Mouse (Mus musculus): Measurements from ENCODE around the gene Nploc4. TPM values are rescaled to one million over a fixed set of nuclear protein-coding genes. Genes with fewer than 3 reads are reported as not detected.
A peak's percentile ranks its signal among the peaks of the same experiment; 100 is the strongest.
"Not testable (repeated sequence)": the region's sequence is repeated elsewhere in the genome, so short reads cannot be mapped to it uniquely, and the experiment has no call there.

The Nploc4 gene
- total RNA-seq, 1 experiment from 2014 or later: 37.2 TPM

DNA sequence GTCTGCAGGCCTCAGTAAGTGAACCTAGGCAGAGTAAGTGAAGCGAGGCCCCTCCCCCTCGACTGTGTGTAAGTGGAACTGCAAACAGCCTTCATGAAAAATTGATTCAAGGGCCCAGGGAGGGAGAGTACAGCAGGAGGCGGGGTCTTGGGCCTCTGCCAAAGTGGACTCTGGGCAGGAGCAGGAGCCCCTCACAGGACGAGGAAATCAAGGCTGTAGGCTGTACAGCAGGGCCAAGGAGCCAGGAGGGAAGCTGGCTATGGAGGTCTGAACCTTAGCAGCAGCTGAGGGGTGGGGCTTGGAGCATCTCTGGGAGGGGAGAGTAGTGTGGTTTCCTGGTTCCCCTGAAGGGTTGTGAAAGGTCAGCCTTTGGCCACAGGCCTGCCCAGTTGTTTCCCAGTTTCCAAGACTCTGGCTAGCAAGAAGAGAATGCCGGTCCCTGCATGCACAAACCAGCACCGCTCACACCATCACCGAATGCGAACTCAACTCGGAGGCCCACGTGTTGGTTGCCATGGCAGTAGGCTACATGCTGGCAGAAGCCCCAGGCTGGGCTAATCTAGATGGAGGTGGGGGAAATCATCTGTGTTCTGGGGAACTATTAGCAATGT lies 79.6 kb downstream of the Nploc4 start:
- peak; percentile 32 for ATAC-seq (replicated peaks; ENCODE audit: insufficient number of reproducible peaks, low FRiP score, low TSS enrichment, poor library complexity, severe bottlenecking)

DNA sequence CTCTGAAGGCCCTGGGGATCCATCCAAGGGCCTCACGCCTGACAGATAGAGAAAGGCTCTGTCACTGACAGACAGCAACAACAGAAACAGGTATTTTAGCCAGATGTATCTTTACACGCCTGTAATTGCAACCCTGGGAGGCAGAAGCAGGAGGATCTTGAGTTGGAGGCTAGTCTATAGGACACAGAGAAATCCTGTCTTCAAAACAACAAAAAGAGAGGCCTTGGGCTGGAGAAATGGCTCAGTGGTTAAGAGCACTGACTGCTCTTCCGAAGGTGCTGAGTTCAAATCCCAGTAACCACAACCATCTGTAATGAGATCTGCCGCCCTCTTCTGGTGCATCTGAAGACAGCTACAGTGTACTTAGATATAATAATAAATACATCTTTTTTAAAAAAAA lies 80.6 kb downstream of the Nploc4 start:
- no peak for ATAC-seq (replicated peaks; ENCODE audit: insufficient number of reproducible peaks, low FRiP score, low TSS enrichment, poor library complexity, severe bottlenecking)

DNA sequence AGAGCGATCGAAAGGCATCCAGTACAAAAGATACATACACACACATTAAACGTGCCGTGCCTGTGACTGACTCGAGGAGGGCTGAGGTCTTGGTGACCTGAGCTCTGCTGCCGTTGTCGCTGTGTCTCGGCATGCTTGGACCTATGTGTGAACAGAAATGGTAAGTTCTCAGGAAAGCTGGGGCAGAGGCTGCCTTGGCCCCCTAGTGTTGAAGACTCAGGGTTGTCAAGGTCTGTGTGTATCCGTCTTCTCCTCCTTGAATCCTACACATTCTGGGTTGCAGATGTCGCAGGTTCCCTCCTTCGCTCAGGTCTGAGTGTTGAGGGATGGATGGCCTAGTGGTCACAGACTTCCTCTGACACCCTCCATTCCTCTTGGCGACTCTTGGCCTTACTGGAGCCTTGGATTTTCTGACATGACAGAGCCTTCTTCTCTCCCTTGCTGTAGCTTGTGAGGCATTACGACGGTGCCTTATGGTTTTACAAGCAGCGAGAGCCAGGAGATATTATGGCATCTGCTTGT lies 81.1 kb downstream of the Nploc4 start:
- no peak for ATAC-seq (replicated peaks; ENCODE audit: insufficient number of reproducible peaks, low FRiP score, low TSS enrichment, poor library complexity, severe bottlenecking)

DNA sequence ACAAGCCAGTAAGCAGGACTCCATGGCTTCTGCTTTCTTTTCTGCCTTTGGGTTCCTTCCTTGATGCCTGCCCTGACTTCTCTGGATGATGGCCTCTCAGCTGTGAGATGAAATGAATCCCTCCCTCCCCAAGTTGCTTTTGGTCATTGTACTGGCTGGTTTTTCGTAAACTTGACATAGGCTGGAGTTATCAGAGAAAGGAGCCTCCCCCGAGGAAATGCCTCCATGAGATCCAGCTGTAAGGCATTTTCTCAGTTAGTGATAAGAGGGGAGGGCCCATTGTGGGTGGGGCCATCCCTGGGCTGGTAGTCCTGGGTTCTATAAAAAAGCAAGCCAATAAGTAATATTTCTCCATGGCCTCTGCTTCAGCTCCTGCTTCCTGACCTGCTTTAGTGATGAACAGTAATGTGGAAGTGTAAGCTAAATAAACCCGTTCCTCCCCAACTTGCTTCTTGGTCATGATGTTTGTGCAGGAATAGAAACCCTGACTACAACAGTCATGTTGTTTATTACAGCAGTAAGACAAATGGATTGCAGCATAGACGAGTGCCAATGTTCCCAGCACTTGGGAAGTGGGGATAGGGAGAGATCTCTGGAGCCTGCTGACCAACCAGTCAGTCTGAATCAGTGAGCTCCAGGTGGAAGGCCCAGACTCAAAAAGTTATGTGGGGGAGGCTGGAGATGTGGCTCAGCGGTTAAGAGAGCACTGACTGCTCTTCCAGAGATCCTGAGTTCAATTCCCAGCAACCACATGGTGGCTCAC lies 82.0 kb downstream of the Nploc4 start:
- no peak for ATAC-seq (replicated peaks; ENCODE audit: insufficient number of reproducible peaks, low FRiP score, low TSS enrichment, poor library complexity, severe bottlenecking)

DNA sequence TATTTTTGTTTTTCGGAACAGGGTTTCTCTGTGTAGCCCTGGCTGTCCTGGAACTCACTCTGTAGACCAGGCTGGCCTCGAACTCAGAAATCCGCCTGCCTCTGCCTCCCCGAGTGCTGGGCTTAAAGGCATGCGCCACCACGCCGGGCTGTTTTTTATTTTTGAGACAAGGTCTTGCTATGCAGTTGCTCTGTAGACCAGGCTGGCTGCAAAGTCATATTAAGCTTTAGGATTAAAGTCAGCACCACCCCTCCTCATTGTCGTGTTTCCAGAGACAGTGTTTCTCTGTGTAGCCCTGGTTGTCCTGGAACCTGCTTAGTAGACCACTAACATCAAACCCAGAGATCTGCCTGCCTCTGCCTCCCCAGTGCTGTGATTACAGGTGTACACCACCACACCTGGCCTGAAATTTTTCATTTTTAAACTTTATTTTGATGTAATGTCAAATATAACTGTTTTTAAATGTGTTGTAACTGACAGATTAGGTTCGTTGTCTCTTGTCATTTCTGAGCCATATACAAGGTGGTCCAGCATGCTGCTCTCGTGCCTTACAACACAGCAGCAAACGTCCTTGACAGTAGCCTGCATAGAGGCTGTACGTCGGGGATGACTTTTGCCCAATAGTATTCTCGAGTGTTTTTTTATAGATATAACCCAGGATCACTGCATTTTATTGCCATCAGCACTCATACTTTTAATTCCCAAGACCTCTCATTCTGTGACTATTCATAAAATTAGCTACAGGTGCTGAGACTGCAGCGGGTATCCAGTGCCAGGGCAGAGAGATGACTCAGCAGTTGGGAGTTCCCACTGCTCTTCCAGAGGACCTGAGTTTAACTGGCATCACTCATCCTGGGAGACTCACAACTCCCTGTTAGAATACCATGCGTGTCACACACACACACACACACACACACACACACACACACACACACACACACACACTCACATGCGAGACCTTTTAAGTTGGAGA lies 82.9 kb downstream of the Nploc4 start:
- no peak for ATAC-seq (replicated peaks; ENCODE audit: insufficient number of reproducible peaks, low FRiP score, low TSS enrichment, poor library complexity, severe bottlenecking)

DNA sequence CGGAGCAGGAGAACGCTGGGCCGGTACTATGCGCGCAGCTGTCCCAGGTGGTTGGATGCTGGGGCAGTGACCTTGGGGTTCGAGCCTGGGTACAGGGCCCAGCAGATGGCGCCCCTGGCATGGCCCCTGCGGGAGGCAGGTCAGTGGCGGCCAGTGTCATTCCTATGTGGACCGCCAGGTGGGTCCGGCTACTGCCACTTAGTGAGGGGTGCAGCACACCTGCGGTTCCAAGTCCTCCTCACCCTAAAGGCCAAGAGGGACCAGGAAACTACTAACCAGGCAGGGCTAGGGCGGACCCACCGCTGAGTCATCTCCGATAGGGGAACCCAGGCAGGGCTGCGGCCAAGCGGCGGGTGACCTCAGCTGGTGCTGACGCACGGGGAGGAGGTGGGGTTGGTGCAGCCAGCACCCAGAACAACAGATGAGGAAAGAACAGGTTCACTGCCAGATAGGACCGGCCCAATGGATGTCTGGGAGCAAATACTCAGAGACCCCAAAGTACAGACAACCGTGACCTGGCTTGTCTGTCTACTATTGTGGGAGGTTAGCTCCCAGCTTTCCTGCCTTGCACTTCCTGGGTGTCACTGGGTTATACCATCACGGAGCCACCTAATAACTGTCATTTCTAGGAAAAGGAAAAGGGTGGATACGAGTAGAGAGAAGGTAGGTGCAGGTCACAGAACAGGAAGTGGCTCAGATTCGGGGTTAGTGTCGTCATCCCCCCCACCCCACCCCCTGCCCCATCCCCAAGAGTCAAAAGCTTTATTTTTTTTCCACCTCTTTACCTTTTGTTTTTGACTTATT lies 83.8 kb downstream of the Nploc4 start:
- ATAC-seq (replicated peaks; ENCODE audit: insufficient number of reproducible peaks, low FRiP score, low TSS enrichment, poor library complexity, severe bottlenecking): peak; percentile 74

DNA sequence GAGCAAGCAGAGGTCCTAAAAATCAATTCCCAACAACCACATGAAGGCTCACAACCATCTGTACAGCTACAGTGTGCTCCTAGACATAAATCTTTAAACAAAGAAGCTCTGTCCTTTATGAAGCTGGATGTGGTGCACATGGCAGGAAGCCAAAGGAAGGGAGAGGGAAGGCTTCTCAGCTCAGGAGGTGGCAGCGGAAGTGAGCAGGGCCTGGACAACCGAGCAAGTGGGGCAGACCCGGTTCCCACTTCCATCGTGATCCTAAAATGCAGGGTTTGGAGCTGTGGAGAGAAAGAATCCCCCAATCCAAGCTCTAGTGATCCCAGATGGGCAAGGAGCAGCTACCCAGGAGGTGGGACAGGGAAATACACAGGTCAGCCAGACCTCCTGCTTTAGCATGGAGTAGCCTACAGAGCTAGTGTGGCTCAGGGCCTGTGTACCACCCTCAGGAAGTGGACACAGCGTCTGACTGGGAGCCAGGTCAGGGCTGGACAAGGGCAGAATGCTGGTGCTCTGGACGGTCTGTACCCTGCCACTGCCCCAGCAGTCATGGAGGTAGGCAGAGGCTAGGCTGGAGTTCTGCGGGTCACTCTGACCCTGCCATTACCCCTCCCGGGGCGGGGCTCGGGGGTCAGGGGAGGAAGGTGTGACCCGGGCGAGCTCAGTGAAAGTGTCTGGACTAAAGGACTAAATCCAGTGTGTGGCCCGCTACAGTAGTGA lies 84.8 kb downstream of the Nploc4 start:
- no peak for ATAC-seq (replicated peaks; ENCODE audit: insufficient number of reproducible peaks, low FRiP score, low TSS enrichment, poor library complexity, severe bottlenecking)

DNA sequence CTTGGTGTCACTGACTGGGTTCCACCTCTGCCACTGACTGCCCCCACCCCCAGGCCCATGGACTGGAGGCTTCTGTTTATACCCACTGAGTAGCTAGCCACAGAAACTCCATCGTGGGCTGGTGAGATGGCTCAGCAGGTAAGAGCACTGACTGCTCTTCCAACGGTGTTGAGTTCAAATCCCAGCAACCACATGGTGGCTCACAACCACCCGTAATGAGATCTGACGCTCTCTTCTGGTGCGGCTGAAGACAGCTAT lies 85.5 kb downstream of the Nploc4 start:
- ATAC-seq (replicated peaks; ENCODE audit: insufficient number of reproducible peaks, low FRiP score, low TSS enrichment, poor library complexity, severe bottlenecking): not testable (repeated sequence)

DNA sequence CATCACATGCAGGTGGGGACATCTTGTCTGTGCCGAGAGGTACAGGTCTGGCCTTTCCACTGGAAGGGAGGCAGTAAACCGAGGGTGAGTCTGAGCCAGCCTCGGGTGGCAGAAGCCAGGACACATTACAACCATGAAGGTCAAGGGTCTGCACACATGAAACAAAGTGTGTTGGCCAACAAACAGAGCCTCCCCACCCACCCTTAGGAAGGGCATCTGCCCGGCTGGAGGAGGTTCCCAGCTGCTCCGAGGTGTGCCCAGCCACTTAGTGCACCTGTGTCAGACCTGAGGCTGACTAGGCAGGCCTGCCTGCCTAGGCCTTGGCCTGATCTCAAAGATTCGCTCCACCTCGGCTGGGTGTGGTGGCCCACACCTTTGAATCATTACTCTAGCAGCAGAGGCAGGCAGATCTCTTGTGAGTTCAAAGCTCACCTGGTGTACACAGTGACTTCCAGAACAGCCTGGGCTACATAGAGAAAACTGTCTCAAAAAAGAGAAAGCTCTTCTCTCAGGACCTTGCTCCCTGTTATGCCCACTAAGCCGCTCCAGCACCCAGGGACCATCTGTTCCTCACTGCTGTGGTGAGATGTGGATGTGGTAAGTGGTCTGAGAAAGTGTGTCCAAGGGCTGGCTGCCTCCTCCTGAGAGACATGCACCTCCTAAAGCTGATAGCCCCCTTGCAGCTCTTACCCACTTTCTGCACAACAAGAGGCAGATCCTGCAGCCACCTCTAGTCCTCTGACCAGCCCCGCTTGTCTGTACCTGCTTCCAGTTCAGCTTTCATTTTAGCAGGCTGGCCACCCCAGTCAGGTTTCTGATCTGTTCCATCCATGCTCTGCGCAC lies 86.0 kb downstream of the Nploc4 start:
- ATAC-seq (replicated peaks; ENCODE audit: insufficient number of reproducible peaks, low FRiP score, low TSS enrichment, poor library complexity, severe bottlenecking): no peak

DNA sequence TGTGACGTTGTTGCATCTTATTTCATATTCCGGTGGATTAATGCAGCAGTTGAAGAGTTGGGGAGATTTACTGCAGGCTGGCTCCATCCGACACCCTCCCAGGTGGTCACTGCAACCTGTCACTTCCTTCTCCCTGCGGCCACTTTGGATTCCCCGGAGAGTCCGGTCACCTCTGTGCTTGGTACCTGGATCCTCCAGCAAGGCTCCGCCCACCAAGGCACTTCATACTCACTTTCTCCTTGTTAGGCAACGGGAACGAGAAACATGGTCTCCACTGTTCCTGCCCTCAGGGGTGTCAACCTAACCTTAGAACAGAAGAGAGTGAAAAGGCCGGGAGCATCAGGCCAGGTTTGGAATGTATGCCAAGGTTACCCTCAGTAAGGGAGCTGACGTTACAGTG lies 86.8 kb downstream of the Nploc4 start:
- no peak for ATAC-seq (replicated peaks; ENCODE audit: insufficient number of reproducible peaks, low FRiP score, low TSS enrichment, poor library complexity, severe bottlenecking)

DNA sequence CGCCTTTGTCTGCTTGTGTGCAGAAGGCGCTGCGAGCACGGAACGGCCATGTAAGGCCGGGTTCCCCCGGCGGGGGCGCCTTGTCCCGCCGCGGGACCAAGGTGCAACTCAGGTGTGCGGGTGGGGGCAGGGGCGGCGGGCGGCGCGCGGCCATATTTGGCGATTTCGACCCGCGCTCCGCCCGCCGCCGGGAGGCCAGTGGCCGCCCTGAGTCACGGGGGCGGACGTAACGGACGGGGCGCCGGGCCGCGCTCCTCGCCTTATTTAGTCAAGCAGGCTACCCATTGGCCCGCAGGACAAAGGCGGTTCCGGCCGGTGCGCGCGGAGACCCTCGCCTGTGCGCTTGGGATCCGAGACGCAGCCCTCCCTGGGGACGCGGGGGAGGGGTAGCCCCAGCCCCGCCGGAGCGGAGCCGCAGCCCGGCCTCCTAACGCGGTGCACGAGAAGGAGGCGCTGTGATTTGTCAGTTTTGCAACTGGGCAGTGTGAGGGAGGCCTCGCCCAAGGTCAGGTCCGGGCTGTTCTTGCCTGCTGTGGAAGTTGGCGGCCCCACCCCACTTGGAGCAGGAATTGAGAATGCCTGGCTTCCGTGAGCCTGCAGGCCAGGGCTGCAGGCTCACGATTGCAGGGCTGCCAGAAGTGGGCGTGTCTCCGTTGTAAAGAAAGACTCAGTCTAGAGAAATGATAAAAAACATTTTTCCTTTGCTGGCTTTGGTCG lies 87.4 kb downstream of the Nploc4 start:
- ATAC-seq (replicated peaks; ENCODE audit: insufficient number of reproducible peaks, low FRiP score, low TSS enrichment, poor library complexity, severe bottlenecking): peak; percentile 32; the same call in 1 of the 2 replicates

DNA sequence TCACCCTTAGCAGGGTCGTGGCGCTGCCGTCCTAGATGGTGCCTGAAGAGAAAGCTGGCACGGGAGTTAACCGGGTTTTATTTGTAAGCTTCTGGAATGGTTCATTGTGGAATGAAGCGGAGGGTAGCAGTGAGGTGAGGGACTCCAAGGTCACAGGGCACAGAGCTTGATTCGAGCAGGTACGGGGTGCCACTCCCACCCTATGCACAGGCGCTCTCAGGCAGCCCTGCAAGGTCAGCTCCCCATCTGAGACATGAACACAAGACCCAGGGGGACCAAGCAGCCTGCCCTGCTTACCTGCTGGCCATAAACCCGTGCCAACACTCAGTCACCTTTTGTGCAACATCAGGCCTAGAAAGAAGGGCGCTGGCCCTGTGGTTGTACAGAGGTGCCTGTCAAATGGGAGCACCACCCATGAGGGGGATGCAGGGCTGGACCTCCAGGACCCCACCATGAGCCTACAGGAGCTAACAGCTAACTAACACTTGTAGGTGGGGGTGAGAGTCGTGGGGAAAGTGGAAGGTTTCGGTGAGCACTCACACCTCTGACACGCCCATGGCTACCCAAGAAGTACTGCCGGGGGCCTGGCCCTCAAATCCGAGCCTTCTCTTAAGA lies 88.0 kb downstream of the Nploc4 start:
- ATAC-seq (replicated peaks; ENCODE audit: insufficient number of reproducible peaks, low FRiP score, low TSS enrichment, poor library complexity, severe bottlenecking): 0 out of 2 replicates have a peak, but pooled peaks have one; percentile 1

DNA sequence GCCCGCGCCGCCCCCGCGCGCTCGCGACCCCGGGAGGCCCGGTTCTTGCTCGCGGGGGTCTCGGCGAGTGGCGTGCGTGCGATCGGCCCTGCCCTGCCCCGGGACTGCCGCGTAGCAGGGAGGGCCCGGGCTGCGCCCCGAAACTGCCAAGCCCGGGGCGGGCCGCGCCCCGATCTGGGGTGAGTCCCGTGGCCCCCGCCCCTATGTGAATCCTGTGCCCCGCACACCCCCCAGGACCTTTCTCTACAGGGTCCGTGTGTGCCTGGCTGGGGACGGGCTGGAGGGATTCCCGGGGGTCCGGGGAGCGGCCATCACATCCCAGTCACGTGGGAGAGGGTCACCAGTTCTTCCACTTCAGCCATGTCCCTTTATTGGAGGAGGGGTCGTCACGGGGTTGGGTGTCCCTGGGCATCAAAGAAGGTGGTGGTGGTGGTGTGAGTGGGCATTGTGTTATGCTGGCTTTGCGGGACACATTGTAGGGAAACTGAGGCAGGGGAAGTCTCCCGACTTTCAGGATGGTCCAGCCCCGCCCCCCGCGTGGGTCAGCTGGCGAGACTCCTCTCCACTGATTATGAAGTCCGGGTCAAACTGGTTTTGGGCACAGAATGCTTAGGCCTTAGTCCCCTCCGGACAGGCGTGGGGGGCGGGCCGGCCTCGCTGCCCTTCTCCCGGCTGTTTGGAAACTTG lies 88.7 kb downstream of the Nploc4 start:
- ATAC-seq (replicated peaks; ENCODE audit: insufficient number of reproducible peaks, low FRiP score, low TSS enrichment, poor library complexity, severe bottlenecking): 0 out of 2 replicates have a peak, but pooled peaks have one; percentile 1

DNA sequence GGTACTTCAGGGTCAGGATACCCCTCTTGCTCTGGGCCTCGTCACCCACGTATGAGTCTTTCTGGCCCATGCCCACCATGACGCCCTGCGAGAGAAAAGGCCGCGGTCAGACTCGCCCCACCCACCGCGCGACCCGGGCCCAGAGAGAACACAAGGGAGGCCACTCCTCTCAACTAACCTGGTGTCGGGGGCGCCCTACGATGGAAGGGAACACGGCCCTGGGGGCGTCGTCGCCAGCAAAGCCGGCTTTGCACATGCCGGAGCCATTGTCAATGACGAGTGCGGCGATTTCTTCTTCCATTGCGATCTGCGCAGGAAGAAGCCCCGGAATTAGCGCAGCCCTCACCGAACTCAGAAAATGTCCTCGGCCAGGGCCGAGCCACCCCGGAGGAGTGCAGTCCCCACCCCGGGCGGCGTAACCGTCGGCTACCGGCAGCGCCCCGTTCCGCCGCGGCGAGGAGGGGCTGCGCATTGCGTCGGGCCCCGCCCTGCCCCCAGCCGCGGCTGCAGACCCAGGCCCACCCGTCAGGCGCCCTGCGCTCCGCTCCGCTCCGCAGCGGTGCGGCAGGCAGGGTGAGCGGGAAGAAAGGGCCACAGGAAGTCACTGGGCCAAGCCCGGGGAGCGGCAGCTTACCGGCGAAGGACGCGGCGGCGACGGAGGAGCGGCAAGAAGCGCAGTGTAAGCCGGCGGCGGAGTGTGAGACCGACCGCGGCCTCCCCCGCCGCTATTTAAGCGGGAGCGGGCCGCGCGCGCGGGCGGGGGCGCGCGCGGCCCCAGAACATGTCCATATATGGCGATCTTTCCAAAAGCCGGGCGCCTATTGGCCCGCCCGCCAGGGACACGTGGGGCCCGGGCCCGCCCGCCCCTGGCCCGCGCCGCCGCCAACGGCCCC lies 89.5 kb downstream of the Nploc4 start, which contains the start of gene Actg1:
Gene Actg1, minus strand, starts transcription at position 752 of the 893 bp plus-strand sequence.
- peak; percentile 7; the same call in 1 of the 2 replicates for ATAC-seq (replicated peaks; ENCODE audit: insufficient number of reproducible peaks, low FRiP score, low TSS enrichment, poor library complexity, severe bottlenecking)

DNA sequence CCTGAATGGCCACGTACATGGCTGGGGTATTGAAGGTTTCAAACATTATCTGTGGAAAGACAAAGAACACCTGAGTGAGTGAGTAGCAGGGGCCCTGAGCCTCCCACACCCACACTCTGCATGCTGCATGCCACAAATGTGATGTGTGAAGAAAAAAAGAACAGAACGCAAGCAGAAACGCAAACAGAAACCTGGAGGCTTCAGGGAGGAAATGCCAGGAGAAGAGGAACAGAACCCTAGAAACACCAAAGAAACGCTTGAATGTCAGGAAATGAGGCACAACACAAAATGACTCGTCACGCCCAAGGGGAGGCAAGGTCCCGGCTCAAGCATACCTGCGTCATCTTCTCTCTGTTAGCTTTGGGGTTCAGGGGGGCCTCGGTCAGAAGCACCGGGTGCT lies 90.2 kb downstream of the Nploc4 start:
- ATAC-seq (replicated peaks; ENCODE audit: insufficient number of reproducible peaks, low FRiP score, low TSS enrichment, poor library complexity, severe bottlenecking): no peak
